Mouse (Mus musculus): ENCODE measurements around the gene Hccs.
"Not testable (repeated sequence)": the region's sequence is repeated elsewhere in the genome, so short reads cannot be mapped to it uniquely, and the experiment has no call there.

The Hccs gene

GRCm38 (mm10) chrX:169319945-169320667 is at the start of gene Hccs:
Gene Hccs, minus strand, starts transcription at chrX:169320372.
- peak; percentile 88 for DNase-seq (ENCODE audit: low spot score)

DNA sequence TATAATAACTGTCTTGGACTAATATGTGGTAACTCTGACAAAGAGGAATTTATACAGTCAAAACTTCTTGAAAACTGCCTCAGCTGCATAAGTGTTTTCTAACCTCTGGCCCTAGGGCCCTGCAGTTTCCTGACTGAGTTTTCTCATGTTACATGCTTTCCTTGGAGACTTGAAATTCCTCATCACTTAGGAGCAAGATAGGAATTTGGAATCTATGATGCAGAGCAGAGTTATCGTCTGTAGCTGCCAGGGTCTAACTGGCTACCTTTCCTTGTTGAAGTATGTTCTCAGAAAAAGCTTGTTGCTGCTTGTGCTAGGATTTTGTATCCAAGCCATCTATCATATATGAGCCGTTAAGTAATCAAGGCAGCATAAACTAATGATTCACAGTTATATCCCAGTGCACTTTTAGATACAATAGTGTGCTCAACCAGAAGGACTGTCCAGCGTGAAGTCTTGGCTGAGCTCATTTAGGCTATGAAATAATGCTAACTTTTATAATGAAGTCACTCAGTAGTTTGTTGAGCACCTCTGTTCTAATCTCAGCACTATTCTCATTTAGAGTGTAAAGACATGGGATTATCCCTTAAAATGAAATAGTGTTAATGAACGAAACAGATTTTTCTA is 37.1 kb upstream of the Hccs start:
- DNase-seq (ENCODE audit: low spot score), result no peak

- no peak for DNase-seq (ENCODE audit: low spot score)
These were observed 18.0 kb upstream of the Hccs start for GRCm38 (mm10) chrX:169338213-169338612.

- DNase-seq (ENCODE audit: low spot score), result no peak
These were observed 17.4 kb upstream of the Hccs start for GRCm38 (mm10) chrX:169337559-169337958.

- DNase-seq (ENCODE audit: low spot score), result peak; percentile 26
These were observed 12.1 kb upstream of the Hccs start for GRCm38 (mm10) chrX:169332264-169332663.

- no peak for DNase-seq (ENCODE audit: low spot score)
These were observed 5.9 kb upstream of the Hccs start for GRCm38 (mm10) chrX:169325929-169326595.

DNA sequence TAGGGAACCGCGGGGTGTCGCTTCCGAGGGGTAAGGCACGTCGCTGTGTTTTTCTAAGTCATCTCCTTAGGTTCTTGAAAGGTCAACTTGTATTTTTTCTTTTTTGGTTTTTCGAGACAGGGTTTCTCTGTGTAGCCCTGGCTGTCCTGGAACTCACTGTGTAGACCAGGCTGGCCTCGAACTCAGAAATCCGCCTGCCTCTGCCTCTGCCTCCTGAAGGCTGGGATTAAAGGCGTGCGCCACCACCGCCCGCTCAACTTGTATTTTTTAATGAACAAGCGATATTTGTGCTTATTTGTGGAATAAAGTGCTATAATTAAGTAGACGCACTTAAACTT is 465 bp upstream of the Hccs start:
- DNase-seq (ENCODE audit: low spot score), result not testable (repeated sequence)

DNA sequence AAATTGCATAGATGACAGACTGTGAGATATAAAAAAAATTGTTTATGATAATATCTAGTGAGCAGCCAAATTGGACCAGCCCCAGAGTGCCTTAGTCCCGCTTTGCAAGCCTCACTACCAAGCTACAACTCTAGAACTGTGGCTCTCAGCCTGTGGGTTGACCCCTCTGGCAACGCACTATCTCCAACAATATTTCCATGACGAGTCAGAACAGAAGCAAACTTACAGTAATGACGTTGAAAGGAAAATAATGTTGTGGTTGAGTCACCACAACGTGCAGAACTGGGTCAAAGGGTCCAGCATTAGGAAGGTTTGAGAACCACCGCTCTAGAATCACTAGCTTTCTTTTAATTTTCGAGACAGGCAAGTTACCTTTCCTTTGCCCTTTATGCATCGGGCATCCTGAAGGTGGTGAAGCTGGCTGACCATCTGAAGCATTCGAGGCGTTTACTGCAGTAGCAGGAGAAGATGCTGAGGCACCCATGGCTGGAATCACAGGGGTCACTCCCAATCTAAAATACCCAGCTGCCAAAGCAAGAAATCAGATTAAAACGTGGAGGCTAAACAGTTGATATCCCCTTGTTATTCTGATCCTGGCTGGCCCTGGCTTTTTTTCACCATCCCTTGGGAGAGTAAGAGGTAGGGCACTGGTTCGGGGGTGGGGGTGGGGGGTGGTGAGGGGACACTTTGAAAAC is 959 bp downstream of the Hccs start:
- DNase-seq (ENCODE audit: low spot score), result no peak

GRCm38 (mm10) chrX:169308559-169308958 is 11.6 kb downstream of the Hccs start:
- no peak for DNase-seq (ENCODE audit: low spot score)

- no peak for DNase-seq (ENCODE audit: low spot score)
These were observed 16.2 kb downstream of the Hccs start for GRCm38 (mm10) chrX:169303945-169304344.

GRCm38 (mm10) chrX:169302271-169303045 is 17.7 kb downstream of the Hccs start:
- DNase-seq (ENCODE audit: low spot score), result no peak

- no peak for DNase-seq (ENCODE audit: low spot score)
These were observed 20.6 kb downstream of the Hccs start for GRCm38 (mm10) chrX:169299579-169299978.

- DNase-seq (ENCODE audit: low spot score), result no peak
These were observed 56.6 kb downstream of the Hccs start for GRCm38 (mm10) chrX:169263433-169264172.

- no peak for DNase-seq (ENCODE audit: low spot score)
These were observed 58.0 kb downstream of the Hccs start for GRCm38 (mm10) chrX:169262212-169262611.

DNA sequence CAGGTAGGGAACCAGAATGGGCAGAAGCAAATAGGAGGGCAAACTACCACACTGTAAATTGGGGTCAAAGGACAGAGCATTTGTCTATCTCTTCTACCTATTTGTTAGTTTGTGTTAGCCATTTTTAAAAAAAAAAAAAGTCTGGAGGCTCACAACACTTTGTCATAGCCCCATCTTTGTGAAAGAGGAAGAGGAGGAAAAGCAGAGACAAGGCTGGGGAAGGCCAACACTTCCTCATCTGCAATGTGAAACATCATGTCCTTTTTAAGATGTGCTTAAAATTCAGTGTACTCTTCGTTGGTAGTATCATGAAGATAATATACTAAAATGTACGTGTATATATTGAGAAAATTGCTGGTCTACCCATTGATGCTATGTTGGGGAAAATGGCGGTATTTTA is 59.1 kb downstream of the Hccs start:
- no peak for DNase-seq (ENCODE audit: low spot score)

DNA sequence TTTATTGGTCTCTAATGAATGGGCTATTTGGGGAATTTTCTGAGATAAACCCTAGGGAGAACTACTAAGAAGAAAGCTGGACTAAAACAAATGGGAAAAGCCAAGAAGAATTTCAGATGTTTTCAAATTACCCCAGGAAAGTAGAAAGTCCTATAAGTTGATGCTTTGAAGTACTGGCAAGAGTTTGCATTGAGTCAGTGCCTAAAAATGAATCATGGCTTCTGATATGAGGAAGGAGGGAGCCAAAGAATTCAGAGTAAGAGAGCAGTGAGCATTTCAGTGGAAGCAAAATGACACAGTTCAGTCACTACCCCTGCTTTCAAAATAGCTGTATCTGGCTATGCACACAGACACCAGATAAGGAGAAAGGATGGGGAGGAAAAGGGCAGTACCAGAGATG is 63.4 kb downstream of the Hccs start:
- DNase-seq (ENCODE audit: low spot score), result no peak

- DNase-seq (ENCODE audit: low spot score), result no peak
These were observed 64.3 kb downstream of the Hccs start for GRCm38 (mm10) chrX:169255915-169256314.

GRCm38 (mm10) chrX:169222357-169223062 is 97.7 kb downstream of the Hccs start:
- DNase-seq (ENCODE audit: low spot score), result no peak

DNA sequence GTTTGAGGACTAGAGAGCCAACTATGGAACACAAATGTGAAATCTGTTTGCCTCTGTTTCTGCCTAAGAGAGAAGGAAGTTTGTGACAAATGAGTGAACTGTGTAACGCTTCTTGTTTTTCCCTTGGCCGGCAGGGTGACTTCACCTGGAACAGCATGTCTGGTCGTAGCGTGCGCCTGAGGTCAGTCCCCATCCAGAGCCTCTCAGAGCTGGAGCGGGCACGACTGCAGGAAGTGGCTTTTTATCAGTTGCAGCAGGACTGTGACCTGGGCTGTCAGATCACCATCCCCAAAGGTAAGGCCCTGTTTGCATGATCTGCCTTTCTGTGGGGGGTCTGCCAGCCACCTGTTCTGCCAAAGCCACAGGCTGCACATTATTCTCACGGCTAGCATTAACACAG is 100.1 kb downstream of the Hccs start:
- DNase-seq (ENCODE audit: low spot score), result no peak

DNA sequence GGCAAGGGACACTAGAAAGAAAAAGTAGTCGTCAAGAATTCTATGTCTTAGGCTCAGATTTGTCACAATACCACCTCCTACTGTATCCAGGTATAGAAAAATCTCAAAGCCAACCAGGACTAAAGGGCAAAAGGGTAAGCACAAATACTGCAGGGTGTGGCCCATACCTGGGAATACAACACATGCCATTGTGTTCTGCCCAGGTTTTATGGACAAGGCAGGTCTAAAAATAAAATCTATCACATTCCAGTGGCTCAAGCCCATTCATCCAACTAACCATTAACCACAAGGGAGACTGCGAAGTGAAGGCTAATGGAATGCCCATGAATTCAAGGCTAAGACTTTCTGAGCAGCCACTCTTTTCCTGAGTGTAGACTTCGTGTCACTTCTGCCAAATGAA is 110.2 kb downstream of the Hccs start:
- DNase-seq (ENCODE audit: low spot score), result no peak
